Mouse (Mus musculus) CH12.LX (cell line): Measurements from ENCODE around the gene Zc3h15. TPM values are rescaled to one million over a fixed set of nuclear protein-coding genes. Genes with fewer than 3 reads are reported as not detected.

Experiments used
- DNase-seq: peaks from one replicate; pipeline ENCODE4 v3.0.0-alpha.2; 2013; ENCODE audit errors: extremely low read depth
- H3K27ac ChIP-seq: 2 replicates; pipeline ENCODE4 v1.5.1; 2012; ENCODE audit warnings: low read depth, mild to moderate bottlenecking, control low read depth, moderate library complexity; ENCODE audit not compliant: insufficient read depth
- H3K27me3 ChIP-seq: replicated peaks from 2 replicates; pipeline ENCODE3; 2012; ENCODE audit warnings: inconsistent platforms
- H3K36me3 ChIP-seq, 2 experiments: replicated peaks in 1 of 2; 2 replicates each; pipeline versions ENCODE3 to v1.6.1; 2012; ENCODE audit warnings: inconsistent platforms in 1 of 2, low read length in 1 of 2, mild to moderate bottlenecking in 1 of 2, mixed read lengths in 1 of 2, moderate library complexity in 1 of 2; ENCODE audit not compliant: control insufficient read depth in 1 of 2, insufficient read depth in 1 of 2
- H3K4me1 ChIP-seq, 2 experiments: 2 replicates each; pipeline ENCODE4 v1.6.1; 2012; ENCODE audit warnings: inconsistent platforms in 1 of 2, moderate library complexity in 1 of 2; ENCODE audit not compliant: insufficient read depth in 2 of 2, control insufficient read depth in 1 of 2
- H3K4me2 ChIP-seq: 2 replicates; pipeline ENCODE4 v1.6.1; 2012; ENCODE audit warnings: low read depth, mild to moderate bottlenecking, control low read depth; ENCODE audit not compliant: poor library complexity, insufficient read depth, severe bottlenecking
- H3K4me3 ChIP-seq, 3 experiments: fragments of 150-350 bp in 1 of 3; sonication (generic) in 1 of 3; replicated peaks in 1 of 3; 2 replicates each; pipeline versions ENCODE3 to v1.5.1; 2011 to 2012; ENCODE audit warnings: low read depth in 2 of 3, low read length in 2 of 3, mild to moderate bottlenecking in 2 of 3, moderate library complexity in 2 of 3, control low read depth in 1 of 3, improper control_type of control experiment in 1 of 3, inconsistent platforms in 1 of 3, mixed read lengths in 1 of 3; ENCODE audit not compliant: poor library complexity in 1 of 3
- H3K79me2 ChIP-seq: replicated peaks from 2 replicates; pipeline ENCODE4 v1.6.1; 2012; ENCODE audit warnings: mild to moderate bottlenecking, moderate library complexity; ENCODE audit not compliant: control insufficient read depth, poor library complexity, insufficient read depth, severe bottlenecking; ENCODE audit errors: extremely low read depth
- H3K9ac ChIP-seq: 2 replicates; pipeline ENCODE4 v1.6.1; 2012; ENCODE audit warnings: low read depth, mild to moderate bottlenecking, control low read depth, moderate library complexity; ENCODE audit not compliant: insufficient read depth
- H3K9me3 ChIP-seq: replicated peaks from 2 replicates; pipeline ENCODE3; 2012; ENCODE audit warnings: low read length, inconsistent platforms, mixed read lengths
- BHLHE40 ChIP-seq: IDR thresholded peaks from 2 replicates; pipeline ENCODE4 v1.6.1; 2011; ENCODE audit warnings: mild to moderate bottlenecking, low read depth, low read length, improper control_type of control experiment
- CHD1 ChIP-seq: IDR thresholded peaks from 2 replicates; pipeline ENCODE4 v1.6.1; 2012; ENCODE audit warnings: low read depth, low read length, improper control_type of control experiment, inconsistent platforms
- CHD2 ChIP-seq: IDR thresholded peaks from 2 replicates; pipeline ENCODE4 v1.6.1; 2011; ENCODE audit warnings: low read length, improper control_type of control experiment
- CTCF ChIP-seq, 2 experiments: IDR thresholded peaks in 1 of 2; conservative IDR thresholded peaks in 1 of 2; 2 replicates each; pipeline ENCODE4 v1.5.1; 2011 to 2012; ENCODE audit warnings: low read depth in 2 of 2, low read length in 2 of 2, improper control_type of control experiment in 1 of 2, inconsistent platforms in 1 of 2, mild to moderate bottlenecking in 1 of 2, moderate library complexity in 1 of 2
- ELF1 ChIP-seq: IDR thresholded peaks from 2 replicates; pipeline ENCODE4 v1.6.1; 2014; ENCODE audit warnings: low read depth, mild to moderate bottlenecking, inconsistent platforms, low read length, improper control_type of control experiment
- EP300 ChIP-seq: IDR thresholded peaks from 2 replicates; pipeline ENCODE4 v1.6.1; 2011; ENCODE audit warnings: low read length, improper control_type of control experiment
- ETS1 ChIP-seq: conservative IDR thresholded peaks from 2 replicates; pipeline ENCODE4 v1.6.1; 2012; ENCODE audit warnings: low read depth, mild to moderate bottlenecking, inconsistent platforms, low read length, improper control_type of control experiment, moderate library complexity
- IRF4 ChIP-seq: IDR thresholded peaks from 2 replicates; pipeline ENCODE4 v1.6.1; 2014; ENCODE audit warnings: low read depth, mild to moderate bottlenecking, inconsistent platforms, low read length, improper control_type of control experiment
- MAZ ChIP-seq: IDR thresholded peaks from 2 replicates; pipeline ENCODE4 v1.6.1; 2012; ENCODE audit warnings: low read depth, mild to moderate bottlenecking, inconsistent platforms, low read length, improper control_type of control experiment, moderate library complexity
- PAX5 ChIP-seq: IDR thresholded peaks from 2 replicates; pipeline ENCODE4 v1.6.1; 2012; ENCODE audit warnings: low read length, inconsistent platforms, mixed read lengths
- POLR2AphosphoS2 ChIP-seq: IDR thresholded peaks from 2 replicates; pipeline ENCODE4 v1.6.1; 2011; ENCODE audit warnings: low read depth, low read length, improper control_type of control experiment
- SIN3A ChIP-seq: IDR thresholded peaks from 2 replicates; pipeline ENCODE4 v1.6.1; 2012; ENCODE audit warnings: low read length, improper control_type of control experiment, inconsistent platforms
- TBP ChIP-seq: conservative IDR thresholded peaks from 2 replicates; pipeline ENCODE4 v1.6.1; 2011; ENCODE audit warnings: low read depth, low read length, improper control_type of control experiment
- TCF12 ChIP-seq: IDR thresholded peaks from 2 replicates; pipeline ENCODE4 v1.6.1; 2014; ENCODE audit warnings: low read depth, mild to moderate bottlenecking, inconsistent platforms, low read length, improper control_type of control experiment
- UBTF ChIP-seq: IDR thresholded peaks from 2 replicates; pipeline ENCODE4 v1.6.1; 2012; ENCODE audit warnings: low read depth, mild to moderate bottlenecking, inconsistent platforms, low read length, improper control_type of control experiment, moderate library complexity
- USF1 ChIP-seq: IDR thresholded peaks from 2 replicates; pipeline ENCODE4 v1.6.1; 2014; ENCODE audit warnings: low read depth, mild to moderate bottlenecking, inconsistent platforms, low read length, improper control_type of control experiment
- dilution Hi-C: fragments of 300-500 bp; cut with MboI; formaldehyde crosslinking; loops from 2 replicates; pipeline ENCODE4 v1.14.3; 2020; ENCODE audit warnings: low sequenced_read_pairs; ENCODE audit not compliant: extremely low pct_unique_long_range_greater_than_20kb, extremely low pct_ligation_motif_present
- in situ Hi-C: fragments of 300-500 bp; cut with MboI; formaldehyde crosslinking; loops from 3 replicates; pipeline ENCODE4 v1.14.3; 2019; ENCODE audit warnings: low sequenced_read_pairs, low pct_ligation_motif_present, low pct_unique_long_range_greater_than_20kb, mixed read lengths
- polyA plus RNA-seq: library from polyadenylated mRNA; unstranded; fragments of >175 nt; gene quantifications from 2 replicates; pipeline ENCODE4 v1.2.1, GENCODE M21; 2012; ENCODE audit warnings: low read depth; ENCODE audit not compliant: insufficient read length
- total RNA-seq, 2 experiments: library from RNA; depleted of rRNA; stranded (reverse); fragments of 300-350 nt in 1 of 2; fragments of >200 nt in 1 of 2; gene quantifications; 2 replicates each; pipeline ENCODE4 v1.2.3; 2012 to 2014

The Zc3h15 gene
- total and polyA plus RNA-seq, 3 experiments, result 172 to 277 (median 233) TPM

GRCm38 (mm10) chr2:83700667-83701066, 56.4 kb downstream of the Zc3h15 start:
- Histone ChIP-seq H3K4me1 (peaks cover 25 to 41% of the 10 kb centered on the region in 2 experiments), H3K9me3 (no peaks in the 10 kb centered on the region), H3K27ac (peak overlapping the region; percentile 83), H3K36me3 (peaks cover 0 to 2% of the 10 kb centered on the region in 2 experiments), H3K79me2 (no peaks in the 10 kb centered on the region), H3K9ac (peak overlapping the region; percentile 53; the same call in 1 of the 2 replicates), H3K4me3 (no peak overlapping the region), H3K4me2 (peak overlapping the region; percentile 74), H3K27me3 (no peaks in the 10 kb centered on the region)
- no peak for TF ChIP-seq SIN3A
- TF ChIP-seq ETS1, result peak; percentile 88
- TF ChIP-seq IRF4, result 0 out of 2 replicates have a peak, but pooled peaks have one; percentile 5
- TF ChIP-seq USF1, result no peak
- no peak for TF ChIP-seq POLR2AphosphoS2
- no peak for TF ChIP-seq PAX5
- peak; percentile 91 for TF ChIP-seq BHLHE40
- no peak for TF ChIP-seq MAZ
- TF ChIP-seq CHD1, result no peak
- 0 out of 2 replicates have a peak, but pooled peaks have one; percentile 15 for TF ChIP-seq TBP
- peak; percentile 3; the same call in 1 of the 2 replicates for TF ChIP-seq ELF1
- TF ChIP-seq EP300, result no peak
- TF ChIP-seq CTCF (conservative IDR thresholded peaks at IDR 0.05 in 1 of 2, IDR thresholded peaks at IDR 0.05 in 1 of 2; ENCODE audit: low read depth in 2 of 2, low read length in 2 of 2), result no peak
- 0 out of 2 replicates have a peak, but pooled peaks have one; percentile 33 for TF ChIP-seq TCF12
- no peak for TF ChIP-seq CHD2
- in situ Hi-C loops, result no loop called here
- DNase-seq, result peak; percentile 69
- dilution Hi-C loops, result no loop called here

GRCm38 (mm10) chr2:83702411-83702810, 58.2 kb downstream of the Zc3h15 start:
- in situ Hi-C loops (no loop called here), dilution Hi-C loops (no loop called here)
- Histone ChIP-seq H3K36me3 (peaks cover 0 to 2% of the 10 kb centered on the region in 2 experiments), H3K79me2 (no peaks in the 10 kb centered on the region), H3K27ac (no peak overlapping the region), H3K4me2 (no peak overlapping the region), H3K4me1 (peaks cover 20 to 45% of the 10 kb centered on the region in 2 experiments), H3K9ac (no peak overlapping the region), H3K9me3 (no peaks in the 10 kb centered on the region), H3K4me3 (no peak overlapping the region), H3K27me3 (no peaks in the 10 kb centered on the region)
- DNase-seq, result no peak
- no peak for TF ChIP-seq UBTF
